Mouse (Mus musculus) 3134 (cell line): ENCODE results near the gene Ptpn1.
A peak's percentile ranks its signal among the peaks of the same experiment; 100 is the strongest.

Source experiments
- DNase-seq: peaks from one replicate; pipeline ENCODE4 v3.0.0-alpha.2; 2011; ENCODE audit warnings: low spot score; ENCODE audit not compliant: insufficient read length; ENCODE audit errors: extremely low read depth

Gene Ptpn1

GRCm38 (mm10) chr2:167920960-167921495, 10.8 kb upstream of the Ptpn1 start:
- no peak for DNase-seq

GRCm38 (mm10) chr2:167921823-167922222, 10.0 kb upstream of the Ptpn1 start:
- no peak for DNase-seq

- no peak for DNase-seq
These were observed 7.8 kb upstream of the Ptpn1 start for GRCm38 (mm10) chr2:167924011-167924410.

GRCm38 (mm10) chr2:167924803-167925604, 6.9 kb upstream of the Ptpn1 start:
- peak; percentile 86 for DNase-seq

GRCm38 (mm10) chr2:167925841-167926800, 5.7 kb upstream of the Ptpn1 start:
- no peak for DNase-seq

- DNase-seq, result no peak
These were observed 3.8 kb upstream of the Ptpn1 start for GRCm38 (mm10) chr2:167928002-167928526.

GRCm38 (mm10) chr2:167928972-167929371, 2.9 kb upstream of the Ptpn1 start:
- DNase-seq, result no peak

GRCm38 (mm10) chr2:167930975-167931374, 882 bp upstream of the Ptpn1 start:
- no peak for DNase-seq

- DNase-seq, result no peak
These were observed 922 bp downstream of the Ptpn1 start for GRCm38 (mm10) chr2:167932727-167933231.

GRCm38 (mm10) chr2:167933397-167933796, 1.5 kb downstream of the Ptpn1 start:
- no peak for DNase-seq

- no peak for DNase-seq
These were observed 4.1 kb downstream of the Ptpn1 start for GRCm38 (mm10) chr2:167935956-167936355.

- DNase-seq, result no peak
These were observed 6.9 kb downstream of the Ptpn1 start for GRCm38 (mm10) chr2:167938786-167939185.

GRCm38 (mm10) chr2:167939204-167939603, 7.3 kb downstream of the Ptpn1 start:
- no peak for DNase-seq

GRCm38 (mm10) chr2:167939632-167940399, 8.0 kb downstream of the Ptpn1 start:
- DNase-seq, result peak; percentile 58

- DNase-seq, result no peak
These were observed 8.8 kb downstream of the Ptpn1 start for GRCm38 (mm10) chr2:167940636-167941035.

GRCm38 (mm10) chr2:167941320-167941719, 9.5 kb downstream of the Ptpn1 start:
- DNase-seq, result no peak

GRCm38 (mm10) chr2:167941745-167942176, 9.9 kb downstream of the Ptpn1 start:
- DNase-seq, result no peak

GRCm38 (mm10) chr2:167942199-167942925, 10.5 kb downstream of the Ptpn1 start:
- DNase-seq, result peak; percentile 54

- DNase-seq, result no peak
These were observed 11.2 kb downstream of the Ptpn1 start for GRCm38 (mm10) chr2:167942926-167943633.
